Mouse (Mus musculus) heart, embryonic 14.5 days (tissue): Measurements from ENCODE around the gene Cdc42bpb. TPM values are rescaled to one million over a fixed set of nuclear protein-coding genes. Genes with fewer than 3 reads are reported as not detected.

Experiments
- ATAC-seq: fragments of 200-750 bp; cut with Nextera tagmentation; 2 replicates; pipeline ENCODE4 v1.8.0; 2017; ENCODE audit warnings: low read depth, moderate TSS enrichment; ENCODE audit not compliant: insufficient number of reproducible peaks, insufficient read depth, low FRiP score
- H3K27ac ChIP-seq, 2 experiments: fragments of 200-500 bp in 1 of 2; fragments of 300-500 bp in 1 of 2; sonication (generic) in 1 of 2; replicated peaks in 1 of 2; 2 replicates each; pipeline ENCODE4 v1.5.1; 2012 to 2014; ENCODE audit warnings: low read depth in 2 of 2, low read length in 2 of 2, control low read depth in 1 of 2, mild to moderate bottlenecking in 1 of 2, mixed read lengths in 1 of 2; ENCODE audit not compliant: control insufficient read depth in 1 of 2, insufficient read depth in 1 of 2
- H3K27me3 ChIP-seq: fragments of 300-500 bp; sonication (generic); 2 replicates; pipeline ENCODE4 v1.6.1; 2014; ENCODE audit warnings: mild to moderate bottlenecking, low read length, control low read depth; ENCODE audit not compliant: control insufficient read depth, insufficient read depth
- H3K36me3 ChIP-seq: fragments of 300-500 bp; sonication (generic); 2 replicates; pipeline ENCODE4 v1.6.1; 2014; ENCODE audit warnings: mild to moderate bottlenecking, control low read depth, low read length, mixed read lengths; ENCODE audit not compliant: control insufficient read depth, insufficient read depth
- H3K4me1 ChIP-seq, 2 experiments: fragments of 200-500 bp in 1 of 2; fragments of 300-500 bp in 1 of 2; sonication (generic) in 1 of 2; 2 replicates each; pipeline ENCODE4 v1.6.1; 2012 to 2014; ENCODE audit warnings: low read length in 2 of 2, control low read depth in 1 of 2, mixed read lengths in 1 of 2; ENCODE audit not compliant: control insufficient read depth in 2 of 2, insufficient read depth in 2 of 2
- H3K4me2 ChIP-seq: fragments of 300-500 bp; sonication (generic); 2 replicates; pipeline ENCODE4 v1.6.1; 2014; ENCODE audit warnings: mild to moderate bottlenecking, low read length
- H3K4me3 ChIP-seq, 2 experiments: fragments of 200-500 bp in 1 of 2; fragments of 300-500 bp in 1 of 2; sonication (generic) in 1 of 2; 2 replicates each; pipeline ENCODE4 v1.5.1; 2012 to 2014; ENCODE audit warnings: low read length in 2 of 2, mild to moderate bottlenecking in 2 of 2, control low read depth in 1 of 2, low read depth in 1 of 2, moderate library complexity in 1 of 2; ENCODE audit not compliant: control insufficient read depth in 1 of 2, insufficient read depth in 1 of 2
- H3K9ac ChIP-seq: fragments of 300-500 bp; sonication (generic); 2 replicates; pipeline ENCODE4 v1.6.1; 2014; ENCODE audit warnings: mild to moderate bottlenecking, low read length
- H3K9me3 ChIP-seq: fragments of 300-500 bp; sonication (generic); 2 replicates; pipeline ENCODE4 v1.6.1; 2016; ENCODE audit warnings: low read length, control low read depth; ENCODE audit not compliant: control insufficient read depth
- WGBS: fragments of 180-500 bp; shearing (Covaris S2); extraction: QIAGEN DNeasy Blood & Tissue Kit; methylation state at CpG from one replicate; pipeline ENCODE4 v1.1.7; 2014; 5-methylcytosine and 5-hydroxymethylcytosine counted together
- polyA plus RNA-seq: library from polyadenylated mRNA; unstranded; fragments of >200 nt; fragmentation: Nextera tagmentation; extraction: Ambion mirVana; gene quantifications from 2 replicates; pipeline ENCODE4 v1.2.1, GENCODE M21; 2014

Gene Cdc42bpb
- polyA plus RNA-seq, 1 experiment from 2014 or later = 28.9 TPM

- 81% methylated on average over 14 of the region's 14 CpGs for WGBS
- no peak for ATAC-seq
- peaks cover 98% of the 10 kb centered on the region for H3K36me3 ChIP-seq
These were observed 67.6 kb downstream of the Cdc42bpb start for GRCm38 (mm10) chr12:111309931-111310330.

GRCm38 (mm10) chr12:111309256-111309655 is 68.3 kb downstream of the Cdc42bpb start:
- whole genome bisulfite sequencing = 89% methylated on average over 12 of the region's 12 CpGs
- no peak for ATAC-seq
- Histone ChIP-seq H3K36me3 (peaks cover 98% of the 10 kb centered on the region), H3K4me1 (no peaks in the 10 kb centered on the region), H3K9me3 (no peaks in the 10 kb centered on the region), H3K9ac (no peak overlapping the region), H3K27ac (no peak overlapping the region), H3K27me3 (no peaks in the 10 kb centered on the region), H3K4me2 (no peak overlapping the region), H3K4me3 (no peak overlapping the region)

More at GRCm38 (mm10) chr12:111309931-111310330, 67.6 kb downstream of the Cdc42bpb start:
- Histone ChIP-seq H3K27me3 (no peaks in the 10 kb centered on the region), H3K9me3 (no peaks in the 10 kb centered on the region), H3K4me3 (no peak overlapping the region), H3K4me1 (no peaks in the 10 kb centered on the region), H3K9ac (no peak overlapping the region), H3K27ac (no peak overlapping the region), H3K4me2 (no peak overlapping the region)

GRCm38 (mm10) chr12:111306821-111307220 is 70.7 kb downstream of the Cdc42bpb start:
- H3K4me1 ChIP-seq = no peaks in the 10 kb centered on the region
- H3K9ac ChIP-seq = no peak overlapping the region
- no peaks in the 10 kb centered on the region for H3K9me3 ChIP-seq
- H3K27me3 ChIP-seq = no peaks in the 10 kb centered on the region
- H3K36me3 ChIP-seq = peaks cover 98% of the 10 kb centered on the region
- 80% methylated on average over 8 of the region's 8 CpGs for WGBS
- no peak for ATAC-seq
- no peak overlapping the region for H3K4me3 ChIP-seq
- no peak overlapping the region for H3K27ac ChIP-seq
- no peak overlapping the region for H3K4me2 ChIP-seq

GRCm38 (mm10) chr12:111303702-111304337 is 73.7 kb downstream of the Cdc42bpb start:
- Histone ChIP-seq H3K27ac (no peak overlapping the region), H3K36me3 (peaks cover 95% of the 10 kb centered on the region), H3K4me1 (no peaks in the 10 kb centered on the region), H3K9ac (no peak overlapping the region), H3K4me2 (no peak overlapping the region), H3K4me3 (no peak overlapping the region), H3K27me3 (no peaks in the 10 kb centered on the region), H3K9me3 (no peaks in the 10 kb centered on the region)
- ATAC-seq = no peak
- 91% methylated on average over 8 of the region's 8 CpGs for WGBS

DNA sequence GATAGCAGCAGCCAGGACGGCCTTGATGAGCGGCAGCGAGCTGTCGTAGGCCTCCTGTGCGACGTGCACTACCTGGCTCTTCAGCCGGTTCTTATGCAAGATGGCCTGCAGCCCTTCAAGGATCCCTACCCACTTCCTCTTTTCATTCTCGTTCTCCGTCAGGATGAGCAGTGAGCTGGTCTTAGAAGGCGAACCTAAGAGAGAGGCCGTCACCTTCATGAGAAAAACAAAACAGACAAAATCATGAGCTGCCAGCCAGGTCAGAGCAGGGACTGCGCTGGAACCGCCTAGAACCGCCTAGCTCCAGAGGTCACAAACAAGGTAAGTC is 75.5 kb downstream of the Cdc42bpb start:
- Histone ChIP-seq H3K4me2 (no peak overlapping the region), H3K9ac (no peak overlapping the region), H3K27ac (no peak overlapping the region), H3K4me1 (no peaks in the 10 kb centered on the region), H3K27me3 (no peaks in the 10 kb centered on the region), H3K9me3 (no peaks in the 10 kb centered on the region), H3K4me3 (no peak overlapping the region), H3K36me3 (peaks cover 97% of the 10 kb centered on the region)
- 92% methylated on average over 14 of the region's 14 CpGs for WGBS
- no peak for ATAC-seq

DNA sequence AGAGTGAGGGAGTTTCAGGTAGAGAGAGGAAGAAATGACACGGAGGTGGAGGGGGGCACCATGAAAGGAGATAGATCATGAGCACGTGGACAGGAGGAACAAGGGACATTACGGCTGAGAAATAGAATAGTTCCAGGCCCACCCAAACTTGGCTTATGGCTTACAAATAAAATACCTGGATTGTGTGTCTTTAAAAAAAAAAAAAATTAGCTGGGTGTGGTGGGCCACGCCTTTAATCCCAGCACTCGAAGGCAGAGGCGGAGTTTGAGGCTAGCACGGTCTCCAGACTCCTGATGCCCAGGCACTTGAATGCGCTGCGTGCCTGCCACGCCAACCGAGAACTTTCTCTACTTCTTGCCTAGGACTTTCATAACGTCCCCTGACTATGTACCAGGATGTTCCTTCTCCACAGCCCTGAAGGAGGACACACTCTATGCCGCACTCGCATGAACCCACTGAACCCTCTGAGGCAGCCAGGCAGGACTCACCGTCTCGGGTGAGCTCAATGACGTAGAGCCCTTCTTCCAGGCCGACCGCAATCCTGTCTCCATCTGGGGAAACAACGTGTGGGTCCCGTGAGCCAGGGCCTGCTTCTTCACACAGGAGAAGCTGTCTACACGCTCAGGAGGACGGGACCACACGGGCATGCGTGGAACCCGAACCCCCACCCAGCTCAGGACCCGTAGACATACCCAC is 76.0 kb downstream of the Cdc42bpb start:
- no peak for ATAC-seq
- no peak overlapping the region for H3K4me3 ChIP-seq
- no peaks in the 10 kb centered on the region for H3K4me1 ChIP-seq
- H3K27me3 ChIP-seq = no peaks in the 10 kb centered on the region
- H3K36me3 ChIP-seq = peaks cover 97% of the 10 kb centered on the region
- no peak overlapping the region for H3K4me2 ChIP-seq
- no peaks in the 10 kb centered on the region for H3K9me3 ChIP-seq
- WGBS = 92% methylated on average over 27 of the region's 27 CpGs
- no peak overlapping the region for H3K9ac ChIP-seq
- no peak overlapping the region for H3K27ac ChIP-seq

DNA sequence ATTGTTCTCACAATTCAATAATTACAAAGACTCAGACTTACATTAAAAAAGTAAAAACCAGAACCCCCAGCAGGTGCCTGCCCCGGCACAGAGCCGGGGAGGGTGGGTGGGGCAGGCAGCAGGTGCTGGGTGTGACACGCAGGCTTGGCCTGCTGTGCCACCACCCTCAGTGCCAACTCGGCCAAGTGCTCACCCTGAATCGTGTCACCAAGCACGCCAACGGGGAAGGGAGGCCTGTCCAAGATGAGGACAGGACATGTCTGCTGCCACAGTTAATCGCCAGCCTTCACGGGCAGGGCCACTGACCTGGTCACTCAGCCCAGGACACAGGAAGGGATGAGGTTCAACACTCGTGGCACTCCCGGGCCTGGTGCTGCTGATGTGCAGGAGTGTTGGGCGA is 84.5 kb downstream of the Cdc42bpb start:
- H3K4me2 ChIP-seq = no peak overlapping the region
- no peak overlapping the region for H3K9ac ChIP-seq
- H3K27ac ChIP-seq = no peak overlapping the region
- H3K4me1 ChIP-seq = no peaks in the 10 kb centered on the region
- peaks cover 77% of the 10 kb centered on the region for H3K36me3 ChIP-seq
- WGBS = 93% methylated on average over 12 of the region's 12 CpGs
- no peaks in the 10 kb centered on the region for H3K27me3 ChIP-seq
- no peaks in the 10 kb centered on the region for H3K9me3 ChIP-seq
- no peak for ATAC-seq
- no peak overlapping the region for H3K4me3 ChIP-seq
